Mouse (Mus musculus) small intestine, adult 2 months (tissue): ENCODE results near the gene Ctcf.
A peak's percentile ranks its signal among the peaks of the same experiment; 100 is the strongest.

Experiments used
- CTCF ChIP-seq: fragments of 200-500 bp; IDR thresholded peaks from 2 replicates; pipeline ENCODE4 v1.5.1; 2012; ENCODE audit warnings: low read depth, mild to moderate bottlenecking, control low read depth, inconsistent platforms, low read length, moderate library complexity, mixed read lengths; ENCODE audit not compliant: insufficient replicate concordance, insufficient read length; ENCODE audit errors: extremely low read depth
- POLR2A ChIP-seq: fragments of 200-500 bp; IDR thresholded peaks from 2 replicates; pipeline ENCODE4 v1.6.1; 2012; ENCODE audit warnings: low read depth, mild to moderate bottlenecking, control low read depth, inconsistent platforms, low read length, moderate library complexity

GRCm38 (mm10) chr8:105685796-105686308 lies 49.5 kb downstream of the Ctcf start, which contains the start of gene Carmil2:
- TF ChIP-seq CTCF, result peak; percentile 68; the same call in 1 of the 2 replicates
- TF ChIP-seq POLR2A, result no peak
